Mouse (Mus musculus) kidney, adult 2 months (tissue): ENCODE data around the gene Wdr93.

Experiments
- CTCF ChIP-seq: fragments of 200-500 bp; conservative IDR thresholded peaks from 2 replicates; pipeline ENCODE4 v1.5.1; 2011; ENCODE audit warnings: low read depth, mild to moderate bottlenecking, control low read depth, low read length, moderate library complexity, mixed read lengths; ENCODE audit not compliant: insufficient read depth, insufficient read length
- POLR2A ChIP-seq: fragments of 200-500 bp; IDR thresholded peaks from one replicate; pipeline ENCODE4 v1.6.1; 2011; ENCODE audit warnings: low read depth, low read length, control low read depth

DNA sequence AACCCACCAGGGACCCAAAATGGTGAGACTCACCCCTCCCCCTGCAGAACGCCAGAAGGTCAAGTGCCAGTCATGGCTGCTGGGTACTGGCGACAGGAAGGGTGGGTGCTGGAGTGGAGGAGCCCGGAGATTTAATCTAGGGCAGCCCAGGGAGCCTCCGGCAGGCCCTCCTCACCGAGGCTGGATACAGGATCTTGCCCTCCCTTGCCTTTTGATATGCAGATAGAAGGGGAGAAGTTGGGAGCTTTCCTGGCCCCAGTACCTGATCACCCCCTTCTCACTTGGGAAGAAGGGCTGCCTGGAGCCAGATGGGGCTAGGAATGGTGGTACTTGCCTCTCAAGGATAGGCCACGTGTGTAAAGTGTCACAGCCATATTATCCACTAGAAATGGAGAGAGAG is 75.4 kb downstream of the Wdr93 start:
- TF ChIP-seq CTCF = no peak
- no peak for TF ChIP-seq POLR2A
